Mouse (Mus musculus) lung, embryonic 16.5 days (tissue): ENCODE results near the gene Actrt2. TPM values are rescaled to one million over a fixed set of nuclear protein-coding genes. Genes with fewer than 3 reads are reported as not detected.

Experiments used
- ATAC-seq: fragments of 200-750 bp; cut with Nextera tagmentation; 2 replicates; pipeline ENCODE4 v1.8.0; 2017; ENCODE audit warnings: low read depth, mild to moderate bottlenecking, moderate library complexity
- H3K27ac ChIP-seq: fragments of 300-500 bp; sonication (generic); 2 replicates; pipeline ENCODE4 v1.5.1; 2014; ENCODE audit warnings: mild to moderate bottlenecking, control low read depth, low read length
- H3K27me3 ChIP-seq: fragments of 300-500 bp; sonication (generic); 2 replicates; pipeline ENCODE4 v1.6.1; 2014; ENCODE audit warnings: low read depth, low read length, mixed read lengths; ENCODE audit not compliant: control insufficient read depth, insufficient read depth
- H3K36me3 ChIP-seq: fragments of 300-500 bp; sonication (generic); 2 replicates; pipeline ENCODE4 v1.6.1; 2014; ENCODE audit warnings: low read length; ENCODE audit not compliant: control insufficient read depth, insufficient read depth
- H3K4me1 ChIP-seq: fragments of 300-500 bp; sonication (generic); replicated peaks from 2 replicates; pipeline ENCODE4 v1.6.1; 2014; ENCODE audit warnings: low read length, mixed read lengths; ENCODE audit not compliant: control insufficient read depth, insufficient read depth
- H3K4me2 ChIP-seq: fragments of 300-500 bp; sonication (generic); 2 replicates; pipeline ENCODE4 v1.6.1; 2014; ENCODE audit warnings: low read depth, low read length, control low read depth
- H3K4me3 ChIP-seq: fragments of 300-500 bp; sonication (generic); 2 replicates; pipeline ENCODE4 v1.5.1; 2014; ENCODE audit warnings: mild to moderate bottlenecking, low read length, control low read depth
- H3K9ac ChIP-seq: fragments of 300-500 bp; sonication (generic); 2 replicates; pipeline ENCODE4 v1.6.1; 2014; ENCODE audit warnings: low read length, control low read depth
- H3K9me3 ChIP-seq: fragments of 300-500 bp; sonication (generic); 2 replicates; pipeline ENCODE4 v1.6.1; 2016; ENCODE audit warnings: low read length; ENCODE audit not compliant: control insufficient read depth
- WGBS: fragments of 180-500 bp; shearing (Covaris S2); extraction: QIAGEN DNeasy Blood & Tissue Kit; methylation state at CpG from one replicate; pipeline ENCODE4 v1.1.7; 2014; 5-methylcytosine and 5-hydroxymethylcytosine counted together
- polyA plus RNA-seq: library from polyadenylated mRNA; unstranded; fragments of >200 nt; fragmentation: Nextera tagmentation; extraction: Ambion mirVana; gene quantifications from 2 replicates; pipeline ENCODE4 v1.2.1, GENCODE M21; 2015

The Actrt2 gene
- polyA plus RNA-seq, 1 experiment from 2014 or later, result not detected

DNA sequence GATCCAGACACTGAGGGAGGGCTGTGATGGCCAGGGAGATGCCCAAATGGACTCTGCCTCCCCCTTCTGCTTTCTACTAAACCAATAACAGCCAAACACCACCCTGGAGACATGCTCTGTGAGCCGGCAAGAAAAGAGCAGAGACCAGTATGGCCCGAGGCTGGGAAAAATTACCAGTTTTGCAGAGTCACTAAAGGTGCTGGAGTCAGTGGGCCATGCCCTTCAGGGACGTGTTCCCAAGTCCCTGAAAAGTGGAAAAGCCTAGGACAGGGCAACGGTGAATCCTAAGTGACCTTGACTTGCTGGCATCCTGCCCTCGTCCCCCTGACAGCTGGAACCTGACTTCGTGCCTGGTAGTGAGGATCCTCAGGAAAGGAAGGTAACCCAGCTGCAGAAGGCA, 25.2 kb downstream of the Actrt2 start:
- H3K4me1 ChIP-seq, result peaks cover 6% of the 10 kb centered on the region; the same call in 1 of the 2 replicates
- H3K27me3 ChIP-seq, result peaks cover 64% of the 10 kb centered on the region
- H3K9ac ChIP-seq, result no peak overlapping the region
- peaks cover 4% of the 10 kb centered on the region; the same call in 1 of the 2 replicates for H3K9me3 ChIP-seq
- ATAC-seq, result no peak
- H3K27ac ChIP-seq, result no peak overlapping the region
- H3K4me2 ChIP-seq, result no peak overlapping the region
- H3K36me3 ChIP-seq, result no peaks in the 10 kb centered on the region
- no peak overlapping the region for H3K4me3 ChIP-seq
- WGBS, result 21% methylated on average over 6 of the region's 6 CpGs

- Histone ChIP-seq H3K4me3 (no peak overlapping the region), H3K4me2 (peak overlapping the region; percentile 30), H3K27me3 (peaks cover 73% of the 10 kb centered on the region), H3K27ac (no peak overlapping the region), H3K4me1 (peaks cover 6% of the 10 kb centered on the region; the same call in 1 of the 2 replicates), H3K9ac (0 out of 2 replicates have a peak overlapping the region, but pooled peaks have one; percentile 14), H3K36me3 (no peaks in the 10 kb centered on the region), H3K9me3 (no peaks in the 10 kb centered on the region)
- WGBS, result 6% methylated on average over 32 of the region's 32 CpGs
- no peak for ATAC-seq
Observed at GRCm38 (mm10) chr4:154641296-154642110, 26.2 kb downstream of the Actrt2 start.

- H3K36me3 ChIP-seq, result no peaks in the 10 kb centered on the region
- WGBS, result 18% methylated on average over 20 of the region's 20 CpGs
- no peak overlapping the region for H3K4me3 ChIP-seq
- no peaks in the 10 kb centered on the region for H3K9me3 ChIP-seq
- H3K4me1 ChIP-seq, result peaks cover 6% of the 10 kb centered on the region; the same call in 1 of the 2 replicates
- peak overlapping the region; percentile 30; the same call in 1 of the 2 replicates for H3K4me2 ChIP-seq
- ATAC-seq, result no peak
- H3K9ac ChIP-seq, result no peak overlapping the region; the same call in 1 of the 2 replicates
- peaks cover 71% of the 10 kb centered on the region for H3K27me3 ChIP-seq
- H3K27ac ChIP-seq, result no peak overlapping the region
Observed at GRCm38 (mm10) chr4:154640443-154641295, 27.0 kb downstream of the Actrt2 start.

- 14% methylated on average over 13 of the region's 13 CpGs for WGBS
- Histone ChIP-seq H3K9ac (peak overlapping the region; percentile 23; the same call in 1 of the 2 replicates), H3K27me3 (peaks cover 71% of the 10 kb centered on the region), H3K4me3 (peak overlapping the region; percentile 19), H3K4me2 (peak overlapping the region; percentile 67), H3K27ac (no peak overlapping the region), H3K9me3 (no peaks in the 10 kb centered on the region), H3K36me3 (no peaks in the 10 kb centered on the region), H3K4me1 (peaks cover 6% of the 10 kb centered on the region; the same call in 1 of the 2 replicates)
- no peak for ATAC-seq
Observed at GRCm38 (mm10) chr4:154639591-154640442, 27.9 kb downstream of the Actrt2 start.

GRCm38 (mm10) chr4:154639126-154639525, 28.5 kb downstream of the Actrt2 start:
- Histone ChIP-seq H3K27me3 (peaks cover 68% of the 10 kb centered on the region), H3K4me1 (peaks cover 6% of the 10 kb centered on the region; the same call in 1 of the 2 replicates), H3K9me3 (no peaks in the 10 kb centered on the region), H3K4me2 (peak overlapping the region; percentile 67), H3K9ac (peak overlapping the region; percentile 43; the same call in 1 of the 2 replicates), H3K4me3 (peak overlapping the region; percentile 24), H3K36me3 (no peaks in the 10 kb centered on the region), H3K27ac (no peak overlapping the region)
- 5% methylated on average over 7 of the region's 7 CpGs for WGBS
- ATAC-seq, result no peak

GRCm38 (mm10) chr4:154638320-154638886, 29.3 kb downstream of the Actrt2 start:
- Histone ChIP-seq H3K4me3 (peak overlapping the region; percentile 81), H3K4me2 (peak overlapping the region; percentile 67), H3K36me3 (no peaks in the 10 kb centered on the region), H3K9me3 (no peaks in the 10 kb centered on the region), H3K9ac (peak overlapping the region; percentile 82), H3K27me3 (peaks cover 68% of the 10 kb centered on the region), H3K4me1 (peaks cover 6% of the 10 kb centered on the region; the same call in 1 of the 2 replicates), H3K27ac (peak overlapping the region; percentile 98)
- 9% methylated on average over 15 of the region's 15 CpGs for WGBS
- no peak for ATAC-seq

DNA sequence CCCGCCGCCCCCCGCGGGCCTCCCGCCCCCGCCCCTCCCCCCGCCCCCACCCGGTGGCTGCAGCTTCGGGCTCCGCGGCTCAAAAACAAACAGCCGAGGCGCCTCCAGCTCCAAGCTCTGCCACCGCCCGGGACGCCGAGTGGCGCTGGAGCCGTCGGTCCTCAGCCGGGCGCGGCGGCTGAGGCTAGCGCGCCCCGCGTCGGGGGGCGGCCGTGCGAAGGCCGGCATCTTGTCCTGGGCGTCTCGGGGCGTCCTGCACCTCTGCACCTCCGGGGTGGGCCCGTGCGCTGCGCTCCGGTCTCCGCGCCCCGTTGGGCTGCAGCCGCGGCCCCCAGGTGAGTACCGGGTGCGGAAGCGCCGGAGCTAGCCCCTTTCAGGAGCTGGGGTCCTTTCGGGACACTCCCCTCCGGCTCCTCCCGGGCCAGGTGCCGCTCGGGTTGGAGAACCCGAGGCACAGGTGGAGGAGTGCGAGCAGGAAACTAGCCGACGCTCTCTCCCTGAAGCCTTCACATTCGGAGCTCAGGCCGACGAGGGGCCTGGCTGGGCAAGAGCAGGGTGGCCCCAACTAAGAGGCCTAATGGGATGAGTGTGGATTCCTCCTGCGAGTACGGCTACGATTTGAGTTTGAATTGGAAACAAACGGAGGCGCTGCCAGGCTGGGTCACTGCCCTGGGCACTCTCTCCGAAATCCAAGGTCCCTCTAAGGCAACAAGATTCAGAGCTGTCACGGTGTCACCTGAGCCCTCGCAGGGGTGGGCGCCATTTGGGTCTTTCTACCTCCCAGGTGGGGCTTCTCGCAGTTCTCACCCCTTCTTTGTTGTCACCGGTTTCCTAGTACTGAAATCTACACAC, 30.0 kb downstream of the Actrt2 start:
- Histone ChIP-seq H3K4me1 (peaks cover 6% of the 10 kb centered on the region; the same call in 1 of the 2 replicates), H3K9me3 (no peaks in the 10 kb centered on the region), H3K4me2 (peak overlapping the region; percentile 67), H3K27me3 (peaks cover 68% of the 10 kb centered on the region), H3K9ac (peak overlapping the region; percentile 82), H3K27ac (peak overlapping the region; percentile 98), H3K4me3 (peak overlapping the region; percentile 81), H3K36me3 (no peaks in the 10 kb centered on the region)
- ATAC-seq, result no peak
- WGBS, result 1% methylated on average over 58 of the region's 73 CpGs
